Mouse (Mus musculus) liver, embryonic 13.5 days (tissue): ENCODE data around the gene Cdc42bpg. TPM values are rescaled to one million over a fixed set of nuclear protein-coding genes. Genes with fewer than 3 reads are reported as not detected.
A peak's percentile ranks its signal among the peaks of the same experiment; 100 is the strongest.

Source experiments
- ATAC-seq: fragments of 200-750 bp; cut with Nextera tagmentation; 2 replicates; pipeline ENCODE4 v1.8.0; 2017; ENCODE audit warnings: low read depth, mild to moderate bottlenecking, moderate number of reproducible peaks, moderate library complexity
- DNase-seq: peaks from one replicate; pipeline ENCODE4 v3.0.0; 2022
- H3K27ac ChIP-seq: fragments of 300-500 bp; sonication (generic); 2 replicates; pipeline ENCODE4 v1.5.1; 2015; ENCODE audit warnings: moderate library complexity, mild to moderate bottlenecking, inconsistent platforms
- H3K27me3 ChIP-seq: fragments of 300-500 bp; sonication (generic); 2 replicates; pipeline ENCODE4 v1.6.1; 2015; ENCODE audit warnings: mild to moderate bottlenecking, inconsistent platforms
- H3K36me3 ChIP-seq: fragments of 300-500 bp; sonication (generic); 2 replicates; pipeline ENCODE4 v1.6.1; 2015; ENCODE audit warnings: mild to moderate bottlenecking, inconsistent platforms
- H3K4me1 ChIP-seq: fragments of 300-500 bp; sonication (generic); replicated peaks from 2 replicates; pipeline ENCODE4 v1.6.1; 2015; ENCODE audit warnings: inconsistent platforms
- H3K4me2 ChIP-seq: fragments of 300-500 bp; sonication (generic); 2 replicates; pipeline ENCODE4 v1.6.1; 2015; ENCODE audit warnings: inconsistent platforms, mild to moderate bottlenecking, moderate library complexity
- H3K4me3 ChIP-seq: fragments of 300-500 bp; sonication (generic); replicated peaks from 2 replicates; pipeline ENCODE4 v1.5.1; 2015; ENCODE audit warnings: mild to moderate bottlenecking, inconsistent platforms
- H3K9ac ChIP-seq: fragments of 300-500 bp; sonication (generic); 2 replicates; pipeline ENCODE4 v1.6.1; 2015; ENCODE audit warnings: mild to moderate bottlenecking, inconsistent platforms
- H3K9me3 ChIP-seq: fragments of 300-500 bp; sonication (generic); replicated peaks from 2 replicates; pipeline ENCODE4 v1.6.1; 2016; ENCODE audit warnings: inconsistent platforms
- WGBS: fragments of 180-500 bp; shearing (Covaris S2); methylation state at CpG from one replicate; pipeline ENCODE4 v1.1.7; 2015; ENCODE audit not compliant: insufficient replicate concordance; 5-methylcytosine and 5-hydroxymethylcytosine counted together
- polyA plus RNA-seq: library from polyadenylated mRNA; unstranded; fragments of >200 nt; fragmentation: Nextera tagmentation; extraction: Ambion mirVana; gene quantifications from 2 replicates; pipeline ENCODE4 v1.2.1, GENCODE M21; 2015

The Cdc42bpg gene
- polyA plus RNA-seq, 1 experiment from 2014 or later: 0.16 TPM

GRCm38 (mm10) chr19:6352107-6352505 is 45.9 kb downstream of the Cdc42bpg start:
- no peaks in the 10 kb centered on the region for H3K27me3 ChIP-seq
- no peak overlapping the region for H3K9ac ChIP-seq
- H3K4me2 ChIP-seq: no peak overlapping the region
- H3K4me3 ChIP-seq: no peak overlapping the region
- ATAC-seq (no peak), DNase-seq (no peak)
- H3K9me3 ChIP-seq: no peaks in the 10 kb centered on the region
- peaks cover 36% of the 10 kb centered on the region for H3K4me1 ChIP-seq
- 40% methylated on average over 2 of the region's 2 CpGs for WGBS
- no peak overlapping the region for H3K27ac ChIP-seq
- H3K36me3 ChIP-seq: peaks cover 25% of the 10 kb centered on the region

- H3K36me3 ChIP-seq: peaks cover 19% of the 10 kb centered on the region
- H3K9ac ChIP-seq: no peak overlapping the region
- peaks cover 22% of the 10 kb centered on the region for H3K4me1 ChIP-seq
- H3K27ac ChIP-seq: no peak overlapping the region
- H3K4me3 ChIP-seq: no peak overlapping the region
- DNase-seq (no peak), ATAC-seq (no peak)
- no peak overlapping the region for H3K4me2 ChIP-seq
- H3K9me3 ChIP-seq: no peaks in the 10 kb centered on the region
- no peaks in the 10 kb centered on the region for H3K27me3 ChIP-seq
- WGBS: 81% methylated on average over 7 of the region's 7 CpGs
These were observed 47.8 kb downstream of the Cdc42bpg start for GRCm38 (mm10) chr19:6354030-6354429.

GRCm38 (mm10) chr19:6361291-6361690 is 55.0 kb downstream of the Cdc42bpg start:
- no peaks in the 10 kb centered on the region for H3K9me3 ChIP-seq
- no peak overlapping the region for H3K4me3 ChIP-seq
- no peak for ATAC-seq
- no peak overlapping the region for H3K4me2 ChIP-seq
- H3K36me3 ChIP-seq: peaks cover 23% of the 10 kb centered on the region
- no peak overlapping the region for H3K27ac ChIP-seq
- no peaks in the 10 kb centered on the region for H3K27me3 ChIP-seq
- H3K9ac ChIP-seq: no peak overlapping the region
- peaks cover 28% of the 10 kb centered on the region for H3K4me1 ChIP-seq
- no peak for DNase-seq
- 78% methylated on average over 3 of the region's 3 CpGs for WGBS

- Histone ChIP-seq H3K9ac (peak overlapping the region; percentile 74), H3K4me2 (peak overlapping the region; percentile 74), H3K9me3 (no peaks in the 10 kb centered on the region), H3K27me3 (no peaks in the 10 kb centered on the region), H3K4me1 (peaks cover 39% of the 10 kb centered on the region), H3K4me3 (peak overlapping the region; percentile 98), H3K36me3 (peaks cover 41% of the 10 kb centered on the region), H3K27ac (peak overlapping the region; percentile 71)
- ATAC-seq (no peak), DNase-seq (no peak)
- WGBS: under 1% methylated on average over 11 of the region's 11 CpGs
These were observed 56.8 kb downstream of the Cdc42bpg start for GRCm38 (mm10) chr19:6363091-6363410.

- Histone ChIP-seq H3K4me1 (peaks cover 41% of the 10 kb centered on the region), H3K36me3 (peaks cover 46% of the 10 kb centered on the region), H3K4me2 (peak within 1 kb of the TSS; percentile 87), H3K9me3 (no peaks in the 10 kb centered on the region), H3K9ac (peak within 1 kb of the TSS; percentile 99), H3K27me3 (no peaks in the 10 kb centered on the region), H3K4me3 (peak within 1 kb of the TSS; percentile 98), H3K27ac (peak within 1 kb of the TSS; percentile 97)
- ATAC-seq (peak; percentile 92), DNase-seq (peak; percentile 100)
- WGBS: under 1% methylated on average over 84 of the region's 85 CpGs
These were observed 57.4 kb downstream of the Cdc42bpg start, which contains the start of gene Sf1 for GRCm38 (mm10) chr19:6363411-6364240. TSS of gene Sf1 (plus strand) at chr19:6363690.

GRCm38 (mm10) chr19:6364317-6364725 is 58.1 kb downstream of the Cdc42bpg start:
- Histone ChIP-seq H3K9ac (peak overlapping the region; percentile 99), H3K4me3 (peak overlapping the region; percentile 98), H3K4me2 (peak overlapping the region; percentile 87), H3K4me1 (peaks cover 44% of the 10 kb centered on the region), H3K9me3 (no peaks in the 10 kb centered on the region), H3K36me3 (peaks cover 53% of the 10 kb centered on the region), H3K27ac (peak overlapping the region; percentile 97), H3K27me3 (no peaks in the 10 kb centered on the region)
- ATAC-seq (no peak), DNase-seq (peak; percentile 87)
- 0% methylated on average over 55 of the region's 55 CpGs for WGBS

GRCm38 (mm10) chr19:6364842-6365241 is 58.6 kb downstream of the Cdc42bpg start:
- WGBS: 0% methylated on average over 2 of the region's 2 CpGs

GRCm38 (mm10) chr19:6370175-6370574 is 63.9 kb downstream of the Cdc42bpg start:
- Histone ChIP-seq H3K36me3 (peaks cover 99% of the 10 kb centered on the region), H3K4me1 (peaks cover 30% of the 10 kb centered on the region), H3K4me3 (no peak overlapping the region), H3K27ac (no peak overlapping the region), H3K9me3 (no peaks in the 10 kb centered on the region), H3K27me3 (no peaks in the 10 kb centered on the region), H3K9ac (no peak overlapping the region), H3K4me2 (no peak overlapping the region)
- no peak for ATAC-seq
- 86% methylated on average over 2 of the region's 2 CpGs for WGBS
- DNase-seq: no peak

More at GRCm38 (mm10) chr19:6364842-6365241, 58.6 kb downstream of the Cdc42bpg start:
- peak overlapping the region; percentile 99 for H3K9ac ChIP-seq
- H3K9me3 ChIP-seq: no peaks in the 10 kb centered on the region
- DNase-seq (no peak), ATAC-seq (no peak)
- H3K4me1 ChIP-seq: peaks cover 44% of the 10 kb centered on the region
- H3K27ac ChIP-seq: peak overlapping the region; percentile 97
- H3K27me3 ChIP-seq: no peaks in the 10 kb centered on the region
- H3K4me2 ChIP-seq: peak overlapping the region; percentile 87
- H3K4me3 ChIP-seq: peak overlapping the region; percentile 98
- H3K36me3 ChIP-seq: peaks cover 57% of the 10 kb centered on the region

GRCm38 (mm10) chr19:6372433-6372832 is 66.2 kb downstream of the Cdc42bpg start:
- no peak for DNase-seq
- H3K27ac ChIP-seq: no peak overlapping the region
- no peaks in the 10 kb centered on the region for H3K9me3 ChIP-seq
- peaks cover 11% of the 10 kb centered on the region; the same call in 1 of the 2 replicates for H3K4me1 ChIP-seq
- no peak for ATAC-seq
- H3K36me3 ChIP-seq: peaks cover 99% of the 10 kb centered on the region
- H3K27me3 ChIP-seq: no peaks in the 10 kb centered on the region
- H3K4me3 ChIP-seq: no peak overlapping the region
- 90% methylated on average over 3 of the region's 3 CpGs for WGBS
- H3K9ac ChIP-seq: no peak overlapping the region
- no peak overlapping the region for H3K4me2 ChIP-seq

GRCm38 (mm10) chr19:6373539-6374400 is 67.5 kb downstream of the Cdc42bpg start:
- Histone ChIP-seq H3K27me3 (no peaks in the 10 kb centered on the region), H3K4me3 (no peak overlapping the region), H3K27ac (no peak overlapping the region), H3K36me3 (peaks cover 99% of the 10 kb centered on the region), H3K4me1 (peaks cover 7% of the 10 kb centered on the region; the same call in 1 of the 2 replicates), H3K9ac (no peak overlapping the region), H3K9me3 (no peaks in the 10 kb centered on the region), H3K4me2 (no peak overlapping the region)
- DNase-seq: peak; percentile 54
- WGBS: 57% methylated on average over 12 of the region's 12 CpGs
- peak; percentile 32; the same call in 1 of the 2 replicates for ATAC-seq

GRCm38 (mm10) chr19:6374571-6374970 is 68.3 kb downstream of the Cdc42bpg start:
- H3K27ac ChIP-seq: no peak overlapping the region
- no peak for DNase-seq
- WGBS: 94% methylated on average over 10 of the region's 10 CpGs
- H3K4me3 ChIP-seq: no peak overlapping the region
- peaks cover 5% of the 10 kb centered on the region; the same call in 1 of the 2 replicates for H3K4me1 ChIP-seq
- no peak for ATAC-seq
- no peaks in the 10 kb centered on the region for H3K9me3 ChIP-seq
- H3K27me3 ChIP-seq: no peaks in the 10 kb centered on the region
- no peak overlapping the region for H3K4me2 ChIP-seq
- H3K36me3 ChIP-seq: peaks cover 100% of the 10 kb centered on the region
- H3K9ac ChIP-seq: no peak overlapping the region
